Mouse (Mus musculus): Measurements from ENCODE around the gene Lamtor4.

DNA sequence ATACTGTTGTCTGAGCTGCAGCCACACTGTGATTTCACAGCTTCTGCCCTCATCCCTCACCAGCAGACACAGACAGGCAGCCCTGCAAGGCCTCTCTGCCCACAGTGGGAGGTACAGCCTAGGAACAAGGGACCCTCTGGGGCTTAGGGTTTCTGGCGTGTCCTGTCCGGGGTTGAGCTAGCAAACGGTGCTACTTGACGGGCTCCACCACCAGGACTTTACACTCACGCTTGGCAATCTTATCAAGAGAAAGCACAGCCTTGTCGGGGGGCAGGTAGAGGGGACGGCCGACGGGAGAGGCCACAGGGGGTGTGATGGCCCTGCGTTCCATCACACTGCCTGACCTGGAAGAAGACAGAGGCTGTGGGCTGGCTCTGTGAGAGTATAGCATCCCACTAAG lies 4.8 kb downstream of the Lamtor4 start:
- TF ChIP-seq CTCF (IDR thresholded peaks at IDR 0.05; ENCODE audit: low read depth, low read length) (no peak), POLR2A (IDR thresholded peaks at IDR 0.05; ENCODE audit: insufficient read depth, low read length) (no peak)

All from ES-Bruce4 (cell line).